Mouse (Mus musculus): ENCODE results near the gene Kcnk3.

DNA sequence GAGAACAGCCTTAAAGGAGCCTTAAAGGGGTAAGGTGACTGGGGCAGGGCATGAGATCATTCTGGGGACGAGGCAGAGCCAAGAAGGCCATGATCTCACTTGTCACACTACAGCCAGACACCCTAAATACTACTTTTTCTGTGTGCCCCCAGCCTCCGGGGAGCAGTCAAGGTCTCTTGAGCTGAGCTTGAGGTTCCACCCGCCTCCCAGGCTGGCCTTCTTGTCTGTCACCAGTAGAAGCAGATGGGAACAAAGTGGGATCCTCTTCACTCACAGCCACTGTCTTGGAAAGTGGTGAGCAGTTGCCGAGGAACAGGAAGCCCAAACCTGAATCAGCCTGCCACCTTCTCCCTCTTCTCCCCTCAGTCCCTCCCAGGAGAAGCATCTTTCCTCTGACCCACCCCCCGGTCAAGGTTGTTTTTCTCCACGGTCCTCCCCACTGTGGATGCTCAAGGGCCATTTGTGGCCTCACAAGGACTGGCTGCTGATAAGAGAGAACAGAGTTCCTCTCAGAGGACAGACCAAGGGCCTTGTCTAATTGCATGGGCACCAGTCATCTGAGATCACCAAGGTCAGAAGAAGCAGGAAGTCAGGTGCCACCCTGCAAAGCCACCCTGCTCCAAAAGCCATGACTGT, 9.4 kb upstream of the Kcnk3 start:
- TF ChIP-seq POLR2A (IDR thresholded peaks at IDR 0.05; ENCODE audit: extremely low read depth, insufficient read depth, low read length), result no peak
- TF ChIP-seq CTCF (IDR thresholded peaks at IDR 0.05; ENCODE audit: extremely low read depth, insufficient read depth, low read length), result no peak
